Mouse (Mus musculus) heart, embryonic 15.5 days (tissue): Measurements from ENCODE around the gene Kcna2. TPM values are rescaled to one million over a fixed set of nuclear protein-coding genes. Genes with fewer than 3 reads are reported as not detected.
A peak's percentile ranks its signal among the peaks of the same experiment; 100 is the strongest.

Source experiments
- ATAC-seq: fragments of 200-750 bp; cut with Nextera tagmentation; replicated peaks from 2 replicates; pipeline ENCODE4 v1.8.0; 2017; ENCODE audit warnings: low read depth, moderate TSS enrichment; ENCODE audit not compliant: insufficient number of reproducible peaks, insufficient read depth, low FRiP score
- H3K27ac ChIP-seq: fragments of 300-500 bp; sonication (generic); 2 replicates; pipeline ENCODE4 v1.5.1; 2015; ENCODE audit warnings: mild to moderate bottlenecking, inconsistent platforms
- H3K27me3 ChIP-seq: fragments of 300-500 bp; sonication (generic); 2 replicates; pipeline ENCODE4 v1.6.1; 2015; ENCODE audit warnings: inconsistent platforms
- H3K36me3 ChIP-seq: fragments of 300-500 bp; sonication (generic); 2 replicates; pipeline ENCODE4 v1.6.1; 2015; ENCODE audit warnings: mild to moderate bottlenecking, inconsistent platforms
- H3K4me1 ChIP-seq: fragments of 300-500 bp; sonication (generic); replicated peaks from 2 replicates; pipeline ENCODE4 v1.6.1; 2015; ENCODE audit warnings: inconsistent platforms
- H3K4me2 ChIP-seq: fragments of 300-500 bp; sonication (generic); 2 replicates; pipeline ENCODE4 v1.6.1; 2015; ENCODE audit warnings: inconsistent platforms, mild to moderate bottlenecking, moderate library complexity
- H3K4me3 ChIP-seq: fragments of 300-500 bp; sonication (generic); 2 replicates; pipeline ENCODE4 v1.5.1; 2015; ENCODE audit warnings: mild to moderate bottlenecking, inconsistent platforms
- H3K9ac ChIP-seq: fragments of 300-500 bp; sonication (generic); 2 replicates; pipeline ENCODE4 v1.6.1; 2015; ENCODE audit warnings: mild to moderate bottlenecking, inconsistent platforms
- H3K9me3 ChIP-seq: fragments of 300-500 bp; sonication (generic); replicated peaks from 2 replicates; pipeline ENCODE4 v1.6.1; 2016; ENCODE audit warnings: inconsistent platforms
- WGBS: fragments of 180-500 bp; shearing (Covaris S2); methylation state at CpG from one replicate; pipeline ENCODE4 v1.1.7; 2015; ENCODE audit warnings: mixed read lengths; 5-methylcytosine and 5-hydroxymethylcytosine counted together
- polyA plus RNA-seq: library from polyadenylated mRNA; unstranded; fragments of >200 nt; fragmentation: Nextera tagmentation; extraction: Ambion mirVana; gene quantifications from 2 replicates; pipeline ENCODE4 v1.2.1, GENCODE M21; 2015

The Kcna2 gene
- polyA plus RNA-seq, 1 experiment from 2014 or later: 0.05 TPM

GRCm38 (mm10) chr3:107127667-107128066 lies 26.7 kb downstream of the Kcna2 start:
- H3K4me3 ChIP-seq: no peak overlapping the region
- no peak for ATAC-seq
- no peak overlapping the region for H3K9ac ChIP-seq
- WGBS: 79% methylated on average over 1 of the region's 1 CpGs
- H3K27ac ChIP-seq: no peak overlapping the region
- no peak overlapping the region for H3K4me2 ChIP-seq
- H3K27me3 ChIP-seq: no peaks in the 10 kb centered on the region
- no peaks in the 10 kb centered on the region for H3K9me3 ChIP-seq
- peaks cover 19% of the 10 kb centered on the region for H3K4me1 ChIP-seq
- no peaks in the 10 kb centered on the region for H3K36me3 ChIP-seq

- WGBS: 71% methylated on average over 3 of the region's 3 CpGs
- Histone ChIP-seq H3K4me2 (no peak overlapping the region), H3K27me3 (no peaks in the 10 kb centered on the region), H3K9ac (no peak overlapping the region), H3K4me3 (no peak overlapping the region), H3K27ac (no peak overlapping the region), H3K9me3 (no peaks in the 10 kb centered on the region), H3K4me1 (peaks cover 19% of the 10 kb centered on the region), H3K36me3 (no peaks in the 10 kb centered on the region)
- no peak for ATAC-seq
Observed at GRCm38 (mm10) chr3:107128421-107128820, 27.5 kb downstream of the Kcna2 start.

GRCm38 (mm10) chr3:107129251-107129650 lies 28.3 kb downstream of the Kcna2 start:
- WGBS: 46% methylated on average over 2 of the region's 2 CpGs
- ATAC-seq: no peak
- H3K27ac ChIP-seq: no peak overlapping the region

GRCm38 (mm10) chr3:107130661-107131326 lies 29.8 kb downstream of the Kcna2 start:
- Histone ChIP-seq H3K27ac (peak overlapping the region; percentile 71), H3K4me3 (no peak overlapping the region), H3K4me2 (no peak overlapping the region), H3K9ac (no peak overlapping the region), H3K9me3 (no peaks in the 10 kb centered on the region), H3K36me3 (no peaks in the 10 kb centered on the region), H3K27me3 (no peaks in the 10 kb centered on the region), H3K4me1 (peaks cover 19% of the 10 kb centered on the region)
- WGBS: 46% methylated on average over 4 of the region's 4 CpGs
- peak; percentile 82 for ATAC-seq

More at GRCm38 (mm10) chr3:107129251-107129650, 28.3 kb downstream of the Kcna2 start:
- Histone ChIP-seq H3K9ac (no peak overlapping the region), H3K4me2 (no peak overlapping the region), H3K9me3 (no peaks in the 10 kb centered on the region), H3K4me3 (no peak overlapping the region), H3K4me1 (peaks cover 19% of the 10 kb centered on the region), H3K36me3 (no peaks in the 10 kb centered on the region), H3K27me3 (no peaks in the 10 kb centered on the region)

GRCm38 (mm10) chr3:107131846-107132245 lies 30.9 kb downstream of the Kcna2 start:
- ATAC-seq: no peak

GRCm38 (mm10) chr3:107132651-107133050 lies 31.7 kb downstream of the Kcna2 start:
- H3K27me3 ChIP-seq: no peaks in the 10 kb centered on the region
- no peak overlapping the region for H3K27ac ChIP-seq
- peaks cover 19% of the 10 kb centered on the region for H3K4me1 ChIP-seq
- no peaks in the 10 kb centered on the region for H3K9me3 ChIP-seq
- no peak for ATAC-seq
- WGBS: 91% methylated on average over 6 of the region's 6 CpGs
- H3K4me2 ChIP-seq: no peak overlapping the region
- no peak overlapping the region for H3K4me3 ChIP-seq
- H3K36me3 ChIP-seq: no peaks in the 10 kb centered on the region
- no peak overlapping the region for H3K9ac ChIP-seq

More at GRCm38 (mm10) chr3:107131846-107132245, 30.9 kb downstream of the Kcna2 start:
- no peak overlapping the region for H3K9ac ChIP-seq
- peaks cover 19% of the 10 kb centered on the region for H3K4me1 ChIP-seq
- H3K27me3 ChIP-seq: no peaks in the 10 kb centered on the region
- H3K4me2 ChIP-seq: no peak overlapping the region
- no peaks in the 10 kb centered on the region for H3K36me3 ChIP-seq
- whole genome bisulfite sequencing: 64% methylated on average over 6 of the region's 6 CpGs
- no peak overlapping the region for H3K27ac ChIP-seq
- H3K9me3 ChIP-seq: no peaks in the 10 kb centered on the region
- H3K4me3 ChIP-seq: no peak overlapping the region

- H3K4me2 ChIP-seq: no peak overlapping the region
- no peak overlapping the region for H3K4me3 ChIP-seq
- no peaks in the 10 kb centered on the region for H3K9me3 ChIP-seq
- no peak for ATAC-seq
- H3K36me3 ChIP-seq: no peaks in the 10 kb centered on the region
- no peaks in the 10 kb centered on the region for H3K27me3 ChIP-seq
- H3K4me1 ChIP-seq: peaks cover 13% of the 10 kb centered on the region
- no peak overlapping the region for H3K9ac ChIP-seq
- WGBS: 68% methylated on average over 3 of the region's 3 CpGs
- no peak overlapping the region for H3K27ac ChIP-seq
Observed at GRCm38 (mm10) chr3:107134457-107134856, 33.5 kb downstream of the Kcna2 start.

GRCm38 (mm10) chr3:107147126-107147525 lies 46.2 kb downstream of the Kcna2 start:
- H3K9me3 ChIP-seq: no peaks in the 10 kb centered on the region
- no peak overlapping the region for H3K9ac ChIP-seq
- WGBS: 79% methylated on average over 7 of the region's 7 CpGs
- H3K27me3 ChIP-seq: 0 out of 2 replicates have a peak, but pooled peaks cover 5% of the 10 kb centered on the region
- ATAC-seq: no peak
- H3K4me2 ChIP-seq: no peak overlapping the region
- no peaks in the 10 kb centered on the region for H3K4me1 ChIP-seq
- H3K27ac ChIP-seq: no peak overlapping the region
- no peak overlapping the region for H3K4me3 ChIP-seq
- H3K36me3 ChIP-seq: no peaks in the 10 kb centered on the region

GRCm38 (mm10) chr3:107149006-107149405 lies 48.1 kb downstream of the Kcna2 start:
- Histone ChIP-seq H3K9ac (no peak overlapping the region), H3K27ac (no peak overlapping the region), H3K9me3 (no peaks in the 10 kb centered on the region), H3K4me2 (no peak overlapping the region), H3K27me3 (peaks cover 8% of the 10 kb centered on the region; the same call in 1 of the 2 replicates), H3K36me3 (no peaks in the 10 kb centered on the region), H3K4me1 (no peaks in the 10 kb centered on the region), H3K4me3 (no peak overlapping the region)
- WGBS: 59% methylated on average over 3 of the region's 3 CpGs
- ATAC-seq: no peak

GRCm38 (mm10) chr3:107150469-107150868 lies 49.5 kb downstream of the Kcna2 start:
- Histone ChIP-seq H3K4me3 (no peak overlapping the region), H3K9ac (no peak overlapping the region), H3K27me3 (peaks cover 8% of the 10 kb centered on the region; the same call in 1 of the 2 replicates), H3K4me1 (no peaks in the 10 kb centered on the region), H3K27ac (no peak overlapping the region), H3K4me2 (no peak overlapping the region), H3K36me3 (no peaks in the 10 kb centered on the region), H3K9me3 (no peaks in the 10 kb centered on the region)
- no peak for ATAC-seq
- 40% methylated on average over 3 of the region's 3 CpGs for WGBS

GRCm38 (mm10) chr3:107150872-107151540 lies 50.1 kb downstream of the Kcna2 start:
- H3K9me3 ChIP-seq: no peaks in the 10 kb centered on the region
- H3K4me1 ChIP-seq: no peaks in the 10 kb centered on the region
- H3K9ac ChIP-seq: no peak overlapping the region
- no peak for ATAC-seq
- no peaks in the 10 kb centered on the region for H3K36me3 ChIP-seq
- peaks cover 8% of the 10 kb centered on the region; the same call in 1 of the 2 replicates for H3K27me3 ChIP-seq
- no peak overlapping the region for H3K4me3 ChIP-seq
- no peak overlapping the region for H3K27ac ChIP-seq
- no peak overlapping the region for H3K4me2 ChIP-seq
- whole genome bisulfite sequencing: 50% methylated on average over 7 of the region's 7 CpGs
